Mouse (Mus musculus) fat pad, adult 2 months (tissue): ENCODE measurements around the gene Cryba4.

ENCODE experiments used
- DNase-seq: peaks from one replicate; pipeline ENCODE4 v3.0.0-alpha.2; 2011; ENCODE audit warnings: low read depth, low spot score; ENCODE audit errors: extremely low read depth

The Cryba4 gene

DNA sequence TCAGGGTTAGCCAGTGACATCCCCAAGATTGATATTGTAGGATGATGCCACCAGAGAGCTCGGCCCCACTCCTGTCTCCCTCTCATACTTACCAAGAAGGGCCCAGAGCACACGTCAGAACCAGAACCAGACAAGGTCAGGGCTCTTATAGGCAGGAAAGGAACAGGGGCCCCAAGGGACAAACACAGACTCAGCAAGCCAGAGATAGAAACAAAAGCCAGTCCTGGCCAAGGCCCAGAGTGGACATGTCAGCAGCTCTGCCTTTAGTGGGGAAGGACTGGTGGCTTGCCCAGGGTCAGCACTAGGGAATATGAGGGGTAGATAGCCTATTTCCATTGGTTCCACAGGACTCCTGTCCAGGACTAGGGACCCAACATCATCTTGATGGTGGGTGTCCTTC is at the start of gene Cryba4:
TSS of gene Cryba4 (minus strand) at position 119 of the 400 bp plus-strand sequence.
- no peak for DNase-seq

DNA sequence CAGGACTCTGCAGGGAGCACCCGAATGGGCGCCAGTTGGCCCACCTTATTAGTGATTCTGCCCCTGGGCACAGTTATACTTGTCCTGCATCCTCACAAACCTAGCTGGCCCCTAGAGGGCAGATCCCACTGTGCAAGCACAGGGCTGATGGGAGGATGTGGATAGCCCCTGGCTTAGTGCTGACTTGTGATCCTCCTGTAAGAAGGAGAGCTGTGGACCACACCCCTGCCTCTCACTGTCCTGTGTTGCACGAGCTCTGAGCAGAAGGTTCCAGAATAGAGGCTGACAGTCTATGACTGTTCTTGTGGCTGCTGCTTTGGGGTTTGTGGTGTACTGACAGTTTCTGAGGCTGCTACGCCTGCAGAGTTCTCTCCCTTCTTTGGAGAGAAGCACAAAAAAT is 49.4 kb upstream of the Cryba4 start:
- no peak for DNase-seq

DNA sequence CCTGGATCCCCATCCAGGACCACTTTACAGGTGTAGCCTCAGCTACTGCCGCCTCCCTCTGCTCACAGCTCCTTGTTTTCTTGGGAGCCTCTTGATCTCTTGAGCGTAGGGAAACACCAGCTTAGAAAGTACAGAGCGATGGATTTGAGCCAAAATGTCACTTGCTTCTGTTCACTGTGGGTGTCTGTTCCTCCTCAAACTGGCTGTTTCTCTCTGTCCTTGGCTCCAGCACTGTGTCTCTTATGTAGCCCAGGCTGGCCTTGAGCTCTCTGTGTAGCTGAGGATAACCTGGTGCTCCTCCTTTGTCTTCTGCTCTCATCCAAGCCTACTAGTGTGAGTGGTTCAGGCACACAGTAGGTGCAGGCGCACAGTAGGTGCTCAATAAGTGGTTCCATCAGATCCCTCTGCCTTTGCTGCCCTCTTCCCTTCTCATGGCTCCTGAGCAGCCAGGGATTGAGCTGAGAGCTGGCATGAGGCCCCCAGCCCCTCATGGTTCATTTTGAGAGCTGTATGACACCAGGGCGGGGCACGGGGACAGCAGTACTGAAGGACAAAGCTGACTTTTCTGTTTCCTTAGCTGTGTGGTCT is 48.5 kb upstream of the Cryba4 start:
- DNase-seq = no peak

DNA sequence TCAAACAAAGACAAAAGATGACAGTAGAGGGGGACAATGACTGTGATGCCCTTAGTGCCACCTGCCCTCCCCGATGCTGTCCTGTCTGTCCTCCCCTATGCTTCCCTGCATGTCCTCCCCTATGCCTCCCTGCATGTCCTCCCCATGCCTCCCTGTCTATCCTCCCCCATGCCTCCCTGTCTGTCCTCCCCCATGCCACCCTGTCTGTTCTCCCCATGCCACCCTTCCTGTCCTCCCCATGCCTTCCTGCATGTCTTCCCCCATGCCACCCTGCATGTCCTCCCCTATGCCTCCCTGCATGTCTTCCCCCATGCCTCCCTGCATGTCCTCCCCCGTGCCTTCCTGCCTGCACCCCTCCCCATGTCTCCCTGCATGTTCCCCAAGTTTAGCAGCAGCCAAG is 47.8 kb upstream of the Cryba4 start:
- DNase-seq = no peak

DNA sequence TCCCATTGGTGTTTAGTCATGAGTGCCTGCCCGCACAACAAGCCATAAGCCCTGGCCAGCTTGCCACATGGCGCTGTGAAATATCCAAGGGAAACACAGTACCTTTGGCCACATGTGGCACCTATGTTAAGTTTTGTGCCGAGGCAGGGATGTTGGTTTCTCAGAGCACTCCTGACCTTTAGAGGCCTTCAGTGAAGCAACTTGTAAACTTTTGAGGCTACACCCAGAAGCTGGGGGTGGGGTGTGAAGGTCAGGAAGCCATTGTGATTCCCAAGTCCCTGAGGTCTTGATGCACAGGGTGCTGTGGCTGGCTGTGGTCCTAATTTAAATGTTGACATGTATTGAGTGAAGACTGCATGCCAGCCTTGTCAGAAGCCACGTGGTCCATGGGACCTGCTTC is 47.1 kb upstream of the Cryba4 start:
- DNase-seq = no peak

DNA sequence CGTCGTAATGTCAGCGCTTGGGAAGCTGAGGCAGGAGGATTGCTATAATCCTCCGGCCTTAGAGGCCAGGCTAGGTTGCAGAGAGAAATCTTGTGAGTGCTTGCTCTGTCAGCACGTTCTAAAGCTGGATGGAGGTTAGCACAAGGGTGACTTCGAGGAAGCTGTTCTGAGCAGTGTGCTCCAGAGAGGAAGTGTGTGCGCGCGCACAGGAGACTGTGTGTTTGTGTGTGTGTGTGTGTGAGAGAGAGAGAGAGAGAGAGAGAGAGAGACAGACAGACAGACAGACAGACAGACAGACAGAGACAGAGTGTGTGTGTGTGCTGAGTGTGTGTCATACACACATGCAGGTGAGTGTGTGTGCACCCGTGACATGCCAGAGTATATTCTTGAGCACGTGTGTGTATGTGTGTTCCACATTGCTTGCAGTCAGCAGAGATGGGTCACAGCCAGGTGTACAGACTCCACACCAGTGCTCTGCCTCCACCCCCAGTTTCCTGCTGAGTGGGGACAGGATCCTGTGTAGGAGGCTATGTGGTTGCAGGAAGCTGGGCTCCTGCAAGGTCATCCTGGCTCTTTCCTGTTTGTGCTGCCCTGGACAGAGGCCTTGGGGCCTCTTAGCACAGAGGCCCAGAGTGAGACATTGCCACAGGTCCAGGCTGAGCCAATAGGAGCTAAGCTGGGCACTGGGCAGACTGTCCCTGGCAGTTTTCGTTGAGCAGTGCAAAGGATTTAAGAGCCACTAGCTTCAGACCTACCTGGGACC is 46.1 kb upstream of the Cryba4 start:
- no peak for DNase-seq

DNA sequence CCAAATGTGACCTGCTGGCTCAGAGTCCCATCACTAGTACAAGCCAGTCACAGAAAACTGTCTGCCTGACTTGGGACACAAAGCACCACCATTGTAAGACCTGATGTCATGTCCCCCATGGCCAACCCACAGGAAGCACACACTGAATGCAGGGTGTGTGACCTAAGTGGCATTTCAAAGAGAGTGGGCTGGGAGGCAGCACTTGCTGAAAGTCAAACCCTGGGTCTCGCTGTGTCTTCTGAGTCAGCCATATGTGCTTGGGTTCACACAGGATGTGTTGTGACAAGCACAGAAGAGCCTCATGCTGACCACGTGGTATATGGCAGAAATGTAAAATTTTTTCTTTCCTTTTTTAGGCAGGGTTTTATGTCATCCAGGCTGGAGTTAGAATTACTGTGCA is 44.9 kb upstream of the Cryba4 start:
- no peak for DNase-seq

DNA sequence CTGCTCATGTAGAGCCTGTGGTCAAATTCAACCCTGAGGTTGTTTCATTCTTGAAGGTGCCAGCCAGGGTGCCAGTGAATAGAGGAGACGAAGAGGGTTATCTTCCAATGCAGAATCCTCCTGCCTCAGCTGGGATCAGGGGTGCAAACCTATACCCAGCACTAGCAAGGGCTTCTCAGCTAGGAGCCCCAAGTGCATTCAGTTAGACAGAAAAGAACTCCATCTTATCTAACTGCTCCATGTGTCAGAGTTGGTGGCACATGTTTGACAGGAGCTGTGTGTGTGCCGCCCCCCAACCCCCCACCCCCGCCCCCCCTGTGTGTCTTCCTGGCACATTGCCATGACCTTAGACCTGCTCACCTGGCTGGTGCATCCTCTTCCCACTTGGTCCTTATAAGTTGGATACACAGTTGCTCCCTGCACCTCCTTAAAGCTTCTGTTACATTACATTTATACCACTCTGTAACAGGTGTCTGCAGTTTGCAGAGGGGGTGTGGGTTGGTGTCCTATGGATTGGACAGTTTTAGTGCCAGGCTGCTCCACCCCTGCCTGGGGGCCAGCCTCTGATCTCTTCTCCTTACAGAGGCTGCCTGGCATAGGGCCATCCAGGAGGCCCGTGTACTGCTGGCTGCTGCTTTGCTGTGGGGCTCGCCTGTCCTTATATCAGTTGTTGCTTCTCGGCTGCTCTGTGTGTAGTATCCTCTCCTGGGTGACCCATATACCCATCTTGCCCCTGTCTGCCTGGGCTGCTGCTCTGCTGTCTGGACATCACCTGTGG is 44.3 kb upstream of the Cryba4 start:
- no peak for DNase-seq

DNA sequence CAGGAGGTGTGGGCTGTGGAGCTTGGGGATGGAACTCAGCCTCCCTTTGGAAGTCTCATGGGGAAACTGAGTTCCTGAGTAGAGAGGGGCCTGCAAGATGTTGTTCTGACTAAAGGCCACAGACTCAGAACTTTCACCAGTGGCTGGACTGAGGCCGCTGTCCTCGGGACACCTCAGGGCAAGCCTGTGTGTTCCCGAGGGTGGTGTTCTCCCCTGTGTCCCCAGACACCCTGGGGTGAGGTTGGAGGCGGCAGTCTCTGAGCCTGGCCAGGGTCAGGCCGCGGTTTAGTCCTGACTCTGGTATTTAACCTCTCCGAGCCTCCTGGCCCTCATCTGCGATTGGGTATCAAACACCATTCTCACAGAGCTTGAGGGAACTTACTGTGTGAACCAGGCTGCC is 43.2 kb upstream of the Cryba4 start:
- no peak for DNase-seq

DNA sequence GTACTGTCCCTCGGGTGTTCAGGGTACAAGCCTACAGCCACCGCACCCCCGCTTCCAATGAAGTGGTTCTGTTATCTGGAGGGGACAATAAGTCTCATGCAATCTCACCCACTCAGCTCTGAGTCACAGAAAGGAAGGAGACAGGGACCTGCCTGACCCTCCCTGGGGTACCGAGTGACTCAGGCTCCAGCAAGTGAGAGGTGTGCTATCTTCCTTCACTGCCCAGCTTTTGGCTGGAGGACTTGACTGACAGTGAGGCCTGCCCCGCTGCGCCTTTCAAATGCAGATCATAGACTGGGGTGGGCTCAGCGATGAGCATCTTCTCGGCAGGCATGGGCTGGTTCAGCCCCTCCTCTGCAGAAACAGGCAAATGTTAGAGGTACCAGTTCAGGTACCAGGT is 42.8 kb upstream of the Cryba4 start:
- no peak for DNase-seq

DNA sequence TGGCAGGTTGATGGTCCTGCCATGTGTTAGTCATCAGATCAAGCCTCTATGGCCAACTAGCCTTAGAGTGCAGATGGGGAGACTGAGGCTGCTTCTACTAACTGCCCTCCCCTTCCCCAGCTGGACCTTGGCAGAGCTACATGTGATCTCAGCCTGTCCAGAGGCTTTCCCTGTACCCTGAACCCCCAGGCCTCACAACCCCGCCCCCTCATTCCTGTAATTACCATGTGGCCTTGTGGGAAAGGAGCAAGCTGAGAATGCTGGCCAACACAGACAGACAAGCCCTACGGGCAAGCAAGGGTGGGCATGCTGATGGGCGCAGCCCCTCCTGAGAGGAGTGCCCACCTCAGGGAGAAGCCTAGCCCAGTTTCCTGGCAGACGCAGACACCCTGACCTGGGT is 42.4 kb upstream of the Cryba4 start:
- DNase-seq = no peak

DNA sequence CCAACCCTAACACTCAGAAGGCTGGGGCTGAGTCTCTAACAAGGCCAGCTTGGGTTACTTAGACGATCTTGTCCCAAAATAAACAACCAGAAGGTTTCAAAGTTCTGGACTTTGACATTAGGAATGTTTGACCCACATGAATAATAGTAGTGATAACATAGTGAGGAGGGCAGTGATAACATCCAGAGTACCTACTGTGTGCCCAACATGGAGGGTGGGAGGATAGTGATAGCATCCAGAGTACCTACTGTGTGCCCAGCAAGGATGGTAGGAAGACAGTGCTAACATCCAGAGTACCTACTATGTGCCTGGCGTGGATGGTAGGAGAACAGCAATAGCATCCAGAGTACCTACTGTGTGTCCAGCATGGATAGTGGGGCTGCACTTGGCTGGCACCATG is 41.5 kb upstream of the Cryba4 start:
- no peak for DNase-seq

DNA sequence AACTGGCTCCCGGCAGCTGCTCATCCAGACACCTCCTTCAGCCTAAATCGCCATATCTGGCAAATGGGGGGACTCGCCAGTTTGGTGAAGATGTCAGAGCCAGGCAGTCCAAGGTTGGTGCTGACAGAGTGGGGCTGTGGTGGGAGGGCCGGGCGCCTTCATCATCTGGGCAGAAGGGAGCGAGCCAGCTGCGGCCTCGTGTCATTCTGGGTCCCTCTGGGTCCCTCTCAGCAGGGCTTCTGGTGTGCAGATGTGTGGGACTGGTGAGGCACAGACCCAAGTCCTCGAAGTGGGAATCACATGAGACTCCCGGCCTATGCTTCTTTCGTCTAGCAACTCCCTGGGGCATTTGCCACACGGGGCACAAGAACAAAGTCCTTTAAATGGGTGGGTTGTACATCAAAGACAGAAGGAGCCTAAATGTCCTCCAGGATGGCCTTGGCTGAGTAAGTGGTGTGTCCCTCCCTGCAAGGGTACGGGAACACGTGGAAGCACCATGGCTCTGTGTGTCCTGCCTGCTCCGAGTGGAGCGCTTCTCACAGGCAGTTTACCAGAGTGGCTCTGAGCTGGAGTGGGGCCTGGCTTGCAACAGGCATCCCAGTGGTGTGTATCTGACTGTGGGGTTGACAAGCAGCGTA is 40.1 kb upstream of the Cryba4 start:
- DNase-seq = no peak

DNA sequence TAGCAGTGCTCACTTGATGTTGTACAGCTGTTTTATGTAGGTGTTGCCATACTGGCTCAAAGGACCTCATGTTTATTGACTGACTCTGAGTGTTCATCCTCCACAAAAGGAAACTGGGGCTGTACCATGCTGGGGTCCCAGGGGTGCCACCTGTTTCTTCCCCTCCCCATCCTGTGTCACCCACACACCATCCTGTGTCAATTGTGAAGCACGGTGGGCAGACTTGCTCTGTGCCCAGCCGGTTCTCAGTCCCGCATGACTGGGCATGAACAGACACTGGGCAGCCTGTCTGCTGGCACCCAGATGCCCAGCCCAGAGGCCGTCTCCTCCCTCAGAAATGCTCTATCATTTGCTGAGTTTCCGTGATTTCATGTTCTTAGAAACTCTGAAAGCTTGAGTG is 39.5 kb upstream of the Cryba4 start:
- no peak for DNase-seq

DNA sequence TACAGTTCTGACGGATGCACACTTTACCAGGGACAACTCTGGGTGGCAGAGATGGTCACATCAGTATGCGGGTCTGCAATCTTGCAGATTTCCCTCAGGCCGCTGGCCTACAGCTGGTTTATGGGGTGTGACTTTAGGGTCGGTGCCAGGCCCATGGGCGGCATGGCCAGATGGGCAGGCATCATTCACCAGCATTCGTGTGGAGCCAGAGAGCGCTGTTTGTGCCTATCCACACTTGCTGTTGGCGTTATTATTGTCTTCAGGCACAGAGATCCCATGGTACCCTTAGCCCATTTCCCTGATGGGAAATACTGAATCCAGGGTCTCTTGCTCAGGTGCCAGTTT is 38.2 kb upstream of the Cryba4 start:
- no peak for DNase-seq

DNA sequence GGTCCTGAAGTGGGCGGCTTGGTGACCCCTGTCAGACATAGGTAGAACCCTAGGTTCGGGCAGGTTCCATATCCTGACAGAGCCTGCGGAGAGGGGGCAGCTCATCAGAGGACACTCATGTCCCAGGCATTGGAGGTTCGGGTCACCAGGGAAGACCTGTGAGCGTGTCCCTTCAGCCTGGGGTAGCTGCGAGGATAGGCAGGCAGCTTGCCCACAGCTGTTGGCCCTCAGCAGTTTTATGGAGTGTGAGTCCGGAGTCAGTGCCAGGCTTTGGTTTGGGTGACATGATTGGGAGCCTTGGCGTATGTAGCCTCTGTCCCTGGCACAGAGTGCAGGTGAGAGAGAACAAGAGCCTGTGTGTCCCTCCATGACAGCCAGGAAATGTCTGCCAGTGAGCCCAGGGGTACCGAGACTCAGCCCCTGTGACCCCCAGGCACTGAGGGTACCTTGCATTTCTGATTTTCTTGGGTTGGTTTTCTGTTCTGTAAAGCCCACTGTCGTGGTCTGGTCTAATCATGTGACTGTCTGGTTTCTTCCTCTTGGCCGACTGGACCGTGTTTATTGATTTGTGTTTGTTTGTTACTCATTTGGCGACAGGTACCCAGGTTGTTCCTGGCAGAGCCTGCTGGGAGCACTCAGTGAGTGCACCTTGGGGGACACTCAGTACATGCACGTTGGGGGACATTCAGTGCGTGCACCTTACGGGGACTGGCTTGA is 37.7 kb upstream of the Cryba4 start:
- no peak for DNase-seq

DNA sequence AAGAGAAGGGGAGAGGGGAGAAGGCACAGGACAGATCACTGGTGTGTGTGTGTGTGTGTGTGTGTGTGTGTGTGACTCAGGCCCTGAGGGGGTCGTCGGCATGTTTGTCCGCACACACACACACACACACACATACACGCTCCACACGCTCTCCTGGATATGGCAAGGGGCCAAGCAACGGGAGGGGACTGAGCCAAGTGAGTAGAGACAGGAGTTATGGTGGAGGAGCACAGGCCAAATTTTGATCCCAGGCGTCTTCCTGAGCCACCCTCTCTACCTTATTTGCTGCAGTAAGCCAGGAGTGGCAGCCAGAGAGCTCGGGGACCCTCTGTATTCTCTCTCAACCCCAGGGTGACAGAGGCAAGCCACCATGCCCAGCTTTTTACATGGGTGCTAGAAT is 36.9 kb upstream of the Cryba4 start:
- DNase-seq = no peak

DNA sequence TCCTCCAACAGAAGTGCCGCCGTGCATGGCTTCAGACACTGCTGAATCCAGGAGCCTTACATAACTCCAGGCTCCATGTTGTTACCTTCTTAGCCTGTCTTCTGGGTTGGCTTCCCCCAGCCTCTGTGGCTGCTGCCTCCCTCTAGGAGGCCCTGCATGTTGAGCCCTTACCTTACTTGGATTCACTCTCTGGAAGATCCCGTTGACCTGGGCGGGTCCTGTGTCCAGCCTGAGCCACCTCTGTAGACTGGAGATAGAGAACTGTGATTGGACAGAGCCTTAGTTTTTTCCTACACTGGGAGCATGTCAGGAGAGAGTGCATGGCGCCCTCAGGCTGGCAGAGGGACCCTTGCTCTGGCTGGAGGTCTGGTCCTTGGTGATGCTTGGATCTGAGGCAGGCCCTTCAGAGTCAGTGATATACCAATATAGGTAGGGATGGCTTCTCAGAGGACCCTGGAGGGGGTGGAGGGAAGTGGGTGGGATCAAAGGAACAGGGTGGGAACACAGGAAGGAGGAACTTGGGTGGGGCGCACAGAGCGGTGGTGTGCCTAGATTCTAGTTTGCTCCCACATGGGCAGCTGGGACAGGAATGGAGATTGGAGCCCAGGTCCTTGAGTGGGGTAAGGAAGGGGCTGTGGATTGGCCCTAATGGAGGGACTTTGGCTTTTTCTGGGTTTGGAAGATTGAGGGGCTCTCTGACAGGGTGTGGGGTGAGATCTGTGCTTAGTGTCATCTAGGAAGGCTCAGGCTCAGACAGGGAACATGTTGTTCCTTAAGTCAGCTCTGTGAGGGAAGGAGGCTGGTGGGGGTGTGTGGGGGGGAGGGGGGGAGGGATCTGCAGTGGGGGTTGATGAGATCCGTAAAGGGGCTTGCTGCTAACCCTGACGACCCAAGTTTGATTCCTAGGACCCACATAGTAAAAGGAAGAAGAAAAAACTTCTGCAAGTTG is 36.1 kb upstream of the Cryba4 start:
- no peak for DNase-seq

DNA sequence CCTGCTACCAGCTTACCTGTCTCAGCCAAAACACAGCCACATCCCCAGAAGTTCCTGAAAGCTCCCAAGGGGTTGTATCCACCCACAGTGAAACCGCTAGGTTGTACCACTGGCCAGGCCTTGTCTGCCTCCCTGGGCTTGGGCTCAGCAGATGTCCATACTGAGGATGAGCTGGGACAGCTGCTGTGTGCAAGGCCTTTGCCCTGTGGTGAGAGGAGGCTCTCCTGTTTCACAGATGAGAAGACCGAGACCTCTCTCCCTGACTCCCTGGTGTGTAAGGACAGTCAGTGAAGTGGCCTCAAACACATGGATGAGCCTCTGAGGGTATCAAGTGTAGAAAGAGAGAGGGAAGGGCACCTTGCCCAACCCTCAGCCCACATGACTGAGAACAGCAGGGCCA is 35.3 kb upstream of the Cryba4 start:
- no peak for DNase-seq

DNA sequence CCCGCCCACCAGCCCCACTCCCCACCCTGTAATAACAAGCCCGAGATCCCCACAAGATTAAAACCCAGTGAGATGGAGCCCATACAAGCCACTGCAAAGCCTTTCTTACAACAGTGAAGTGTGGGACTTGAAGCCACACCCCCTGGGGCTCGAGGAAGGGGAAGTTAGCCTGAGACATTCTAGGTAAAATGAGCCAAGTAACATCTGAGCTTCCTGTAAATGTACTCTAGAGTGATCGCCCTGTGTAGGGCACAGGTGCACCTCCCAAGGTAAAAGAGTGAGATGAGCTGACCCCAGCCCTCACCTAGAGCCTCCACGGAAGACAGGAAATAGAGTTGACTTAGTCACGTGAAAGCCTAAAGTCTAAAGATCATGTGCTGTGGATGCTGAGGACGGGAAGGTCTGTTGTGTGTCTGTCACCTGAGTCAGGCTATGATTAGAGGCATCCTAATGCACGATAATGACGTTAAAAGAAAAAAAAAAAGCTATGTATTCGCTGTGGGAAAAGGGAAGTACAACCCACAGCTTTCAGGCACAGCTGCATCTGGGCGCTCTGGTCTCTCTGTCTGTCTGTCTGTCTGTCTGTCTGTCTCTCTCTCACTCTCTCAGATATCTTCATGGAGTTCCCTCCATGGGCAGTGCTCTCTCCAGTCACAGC is 34.8 kb upstream of the Cryba4 start:
- DNase-seq = no peak
